Mouse (Mus musculus): ENCODE data around the gene Hcfc1r1.

GRCm38 (mm10) chr17:23675564-23676281 is 2.3 kb downstream of the Hcfc1r1 start:
- TF ChIP-seq POLR2A (IDR thresholded peaks at IDR 0.05; ENCODE audit: insufficient read depth, low read depth, low read length), result no peak
- TF ChIP-seq CTCF (IDR thresholded peaks at IDR 0.05; ENCODE audit: insufficient read depth, low read depth, low read length), result no peak

Data from olfactory bulb, adult 2 months (tissue).